Mouse (Mus musculus): Measurements from ENCODE around the gene Myh9. TPM values are rescaled to one million over a fixed set of nuclear protein-coding genes. Genes with fewer than 3 reads are reported as not detected.
"Not testable (repeated sequence)": the region's sequence is repeated elsewhere in the genome, so short reads cannot be mapped to it uniquely, and the experiment has no call there.

Myh9 gene
- polyA plus RNA-seq, 1 experiment, result 29.9 TPM

DNA sequence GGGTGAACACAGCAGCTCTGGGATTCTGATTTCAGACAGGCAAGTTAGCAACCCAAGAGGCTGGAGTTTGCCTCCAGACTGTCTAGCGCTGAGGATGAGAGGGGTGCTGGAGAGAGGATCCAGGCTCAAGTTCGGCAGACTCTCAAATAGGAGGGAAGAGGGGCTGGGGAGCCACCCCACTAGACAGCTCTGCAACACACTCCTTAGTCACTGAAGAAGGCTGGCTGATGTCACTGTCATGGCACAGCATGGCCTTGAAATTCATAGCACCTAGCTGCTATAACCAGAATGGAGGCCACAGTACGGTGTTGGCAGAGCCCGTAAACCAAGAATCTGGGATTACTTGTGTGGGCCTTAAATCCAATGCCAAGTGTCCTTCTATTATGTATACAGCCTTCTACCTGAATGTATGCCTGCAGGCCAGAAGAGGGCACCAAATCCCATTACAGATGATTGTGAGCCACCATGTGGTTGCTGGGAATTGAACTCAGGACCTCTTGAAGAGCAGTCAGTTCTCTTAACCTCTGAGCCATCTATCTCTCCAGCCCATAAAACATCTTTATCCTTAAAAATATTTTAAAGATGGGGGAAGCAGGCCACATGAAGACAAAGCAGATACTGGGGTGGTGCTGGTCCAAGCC, 84.3 kb downstream of the Myh9 start:
- TF ChIP-seq CTCF (IDR thresholded peaks at IDR 0.05; ENCODE audit: borderline replicate concordance, extremely low read depth, insufficient read depth, insufficient read length) (no peak; the same call in 1 of the 2 replicates), POLR2A (IDR thresholded peaks at IDR 0.05; ENCODE audit: borderline replicate concordance, extremely low read depth, insufficient read depth, insufficient read length, poor library complexity, severe bottlenecking) (no peak)
- no peak for DNase-seq (ENCODE audit: low read depth)

DNA sequence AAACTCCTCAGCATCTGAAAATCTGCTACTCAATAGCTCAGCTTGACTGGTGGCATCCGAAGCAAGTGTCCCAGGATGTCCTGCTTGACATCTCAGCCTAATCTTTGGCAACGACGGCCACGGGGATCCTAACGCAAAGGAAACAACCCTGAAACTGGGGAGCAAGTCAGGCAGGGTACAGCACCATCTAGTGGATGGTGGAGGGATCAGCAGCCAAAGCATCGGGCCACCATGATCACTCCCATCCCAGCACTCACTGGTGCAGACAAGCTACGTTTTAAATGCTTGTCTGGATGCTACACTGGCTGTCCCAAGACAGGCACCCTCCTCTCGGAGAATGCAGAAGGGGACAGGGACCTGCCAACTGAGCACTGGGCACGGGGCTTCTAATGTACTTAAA, 85.1 kb downstream of the Myh9 start, which contains the start of gene Apol8:
Gene Apol8, minus strand, starts transcription at position 156 of the 400 bp plus-strand sequence.
- TF ChIP-seq CTCF (IDR thresholded peaks at IDR 0.05; ENCODE audit: borderline replicate concordance, extremely low read depth, insufficient read depth, insufficient read length) (peak; percentile 92), POLR2A (IDR thresholded peaks at IDR 0.05; ENCODE audit: borderline replicate concordance, extremely low read depth, insufficient read depth, insufficient read length, poor library complexity, severe bottlenecking) (no peak)
- DNase-seq (ENCODE audit: low read depth), result peak; percentile 57

DNA sequence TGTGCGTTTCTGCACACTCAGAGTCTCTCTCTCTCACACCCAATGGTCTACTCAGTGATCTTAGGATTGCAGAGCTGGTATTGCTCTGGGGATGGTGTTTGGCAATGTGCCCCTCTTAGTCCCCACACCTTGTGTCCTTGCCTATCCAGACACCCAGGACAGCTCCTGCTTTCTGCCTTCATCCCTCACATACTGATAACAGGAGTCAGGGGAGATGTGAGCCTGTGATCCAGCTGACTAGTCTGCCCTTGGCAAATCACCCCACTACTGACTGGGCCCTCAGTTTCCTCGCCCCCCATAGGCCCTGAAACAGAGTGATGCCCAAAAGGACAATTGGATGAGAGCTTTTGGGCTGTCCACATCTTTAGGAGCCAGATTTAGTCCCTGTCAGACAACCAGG, 85.9 kb downstream of the Myh9 start:
- TF ChIP-seq POLR2A (IDR thresholded peaks at IDR 0.05; ENCODE audit: borderline replicate concordance, extremely low read depth, insufficient read depth, insufficient read length, poor library complexity, severe bottlenecking) (no peak), CTCF (IDR thresholded peaks at IDR 0.05; ENCODE audit: borderline replicate concordance, extremely low read depth, insufficient read depth, insufficient read length) (no peak)
- no peak for DNase-seq (ENCODE audit: low read depth)

DNA sequence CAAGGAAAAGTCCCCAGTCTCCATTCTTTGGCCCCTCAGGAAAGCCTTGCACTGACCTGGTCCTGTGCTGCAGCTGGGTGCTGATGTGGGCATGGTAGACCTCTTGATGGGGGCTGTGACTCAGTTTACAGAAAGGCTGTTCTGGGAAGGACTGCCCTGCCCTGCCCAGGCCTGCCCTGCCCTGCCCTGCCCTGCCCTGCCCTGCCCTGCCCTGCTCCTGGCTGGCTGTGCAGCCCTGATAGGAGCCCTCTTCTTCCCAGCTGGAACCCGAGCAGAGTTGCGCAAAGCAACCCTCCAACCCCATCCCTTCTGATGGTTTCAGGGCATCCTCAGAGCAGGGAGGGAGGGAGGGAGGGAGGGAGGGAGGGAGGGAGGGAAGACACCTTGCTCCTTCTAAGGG, 86.8 kb downstream of the Myh9 start:
- TF ChIP-seq CTCF (IDR thresholded peaks at IDR 0.05; ENCODE audit: borderline replicate concordance, extremely low read depth, insufficient read depth, insufficient read length) (no peak), POLR2A (IDR thresholded peaks at IDR 0.05; ENCODE audit: borderline replicate concordance, extremely low read depth, insufficient read depth, insufficient read length, poor library complexity, severe bottlenecking) (no peak)
- DNase-seq (ENCODE audit: low read depth), result no peak

DNA sequence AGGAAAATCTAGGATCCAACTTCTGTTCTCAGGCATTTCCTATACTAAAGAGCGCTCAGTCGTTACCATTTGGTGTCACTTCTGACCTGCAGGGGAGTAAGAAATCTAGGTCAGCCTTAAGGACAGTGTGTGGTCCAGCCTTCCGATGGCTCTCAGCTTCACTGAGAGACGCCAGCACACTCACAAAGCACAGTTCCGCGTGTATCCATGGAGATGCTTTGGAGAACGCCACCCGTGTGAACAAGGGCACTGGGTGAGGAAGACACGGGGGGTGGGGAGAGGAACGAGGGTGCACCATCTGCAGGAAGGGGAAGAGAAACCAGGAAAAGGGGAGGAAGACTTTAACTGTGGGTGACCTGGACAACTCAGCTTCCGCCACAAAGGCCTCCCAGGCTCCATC, 89.5 kb downstream of the Myh9 start:
- TF ChIP-seq CTCF (IDR thresholded peaks at IDR 0.05; ENCODE audit: borderline replicate concordance, extremely low read depth, insufficient read depth, insufficient read length) (no peak), POLR2A (IDR thresholded peaks at IDR 0.05; ENCODE audit: borderline replicate concordance, extremely low read depth, insufficient read depth, insufficient read length, poor library complexity, severe bottlenecking) (no peak)
- DNase-seq (ENCODE audit: low read depth), result no peak

DNA sequence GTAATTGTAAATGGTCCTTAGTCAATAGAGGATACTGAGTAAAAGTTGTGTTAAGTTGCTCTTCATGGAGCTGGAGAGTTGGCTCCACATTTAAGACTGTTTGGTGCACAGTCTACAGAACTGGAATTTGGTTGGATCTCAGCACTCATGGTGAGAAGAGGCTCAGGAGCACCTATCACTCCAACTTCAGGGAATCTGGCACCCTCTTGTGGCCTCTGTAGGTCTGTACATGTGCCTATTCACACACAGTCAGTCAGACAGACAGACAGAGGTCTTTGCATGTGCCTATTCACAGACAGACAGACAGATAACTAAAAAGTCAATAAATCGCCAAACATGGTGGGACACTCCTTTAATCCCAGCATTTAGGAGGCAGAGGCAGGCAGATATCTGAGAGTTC, 91.5 kb downstream of the Myh9 start:
- peak; percentile 32 for DNase-seq (ENCODE audit: low read depth)
- no peak for TF ChIP-seq POLR2A (IDR thresholded peaks at IDR 0.05; ENCODE audit: borderline replicate concordance, extremely low read depth, insufficient read depth, insufficient read length, poor library complexity, severe bottlenecking)
- TF ChIP-seq CTCF (IDR thresholded peaks at IDR 0.05; ENCODE audit: borderline replicate concordance, extremely low read depth, insufficient read depth, insufficient read length), result peak; percentile 56; the same call in 1 of the 2 replicates

DNA sequence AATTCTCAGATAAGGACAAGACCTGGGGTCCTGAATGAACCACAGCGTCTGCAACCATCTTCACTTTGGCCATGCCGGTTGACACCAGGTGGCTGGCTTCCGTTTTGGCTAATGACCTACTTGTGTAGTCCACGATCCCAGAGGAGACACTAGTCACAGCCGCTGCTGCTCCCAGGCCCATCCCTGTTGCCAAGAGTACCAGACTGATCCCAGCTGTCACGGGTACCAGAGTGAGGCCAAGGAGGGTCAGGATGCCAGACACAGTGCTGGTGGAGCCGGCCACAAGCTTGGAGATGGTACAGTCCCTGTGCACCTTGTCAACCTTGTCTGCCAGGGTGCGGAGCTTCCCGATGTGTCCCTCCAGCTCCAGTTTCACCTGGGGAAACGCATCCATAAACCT, 92.3 kb downstream of the Myh9 start:
- DNase-seq (ENCODE audit: low read depth), result no peak
- no peak for TF ChIP-seq CTCF (IDR thresholded peaks at IDR 0.05; ENCODE audit: borderline replicate concordance, extremely low read depth, insufficient read depth, insufficient read length)
- no peak for TF ChIP-seq POLR2A (IDR thresholded peaks at IDR 0.05; ENCODE audit: borderline replicate concordance, extremely low read depth, insufficient read depth, insufficient read length, poor library complexity, severe bottlenecking)

DNA sequence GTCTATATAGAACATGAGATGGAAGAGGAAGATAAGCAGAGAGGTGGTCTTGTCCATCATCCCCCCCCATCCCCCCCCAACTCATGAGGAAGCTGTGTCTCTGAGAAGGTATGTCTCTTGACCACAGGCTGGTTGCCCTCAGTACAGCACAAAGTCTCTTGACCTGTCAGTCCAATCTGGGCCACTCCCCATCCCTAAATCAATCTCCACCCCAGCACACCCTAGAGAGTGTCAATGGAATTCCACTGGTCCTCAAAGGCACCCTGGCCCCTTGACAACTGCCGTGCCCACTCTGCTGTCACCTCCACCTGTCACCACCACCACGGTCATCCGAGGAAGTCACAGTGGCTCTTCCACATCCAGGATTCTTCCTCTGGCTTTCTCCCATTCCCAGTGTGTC, 93.6 kb downstream of the Myh9 start:
- no peak for DNase-seq (ENCODE audit: low read depth)
- TF ChIP-seq POLR2A (IDR thresholded peaks at IDR 0.05; ENCODE audit: borderline replicate concordance, extremely low read depth, insufficient read depth, insufficient read length, poor library complexity, severe bottlenecking), result no peak
- no peak for TF ChIP-seq CTCF (IDR thresholded peaks at IDR 0.05; ENCODE audit: borderline replicate concordance, extremely low read depth, insufficient read depth, insufficient read length)

DNA sequence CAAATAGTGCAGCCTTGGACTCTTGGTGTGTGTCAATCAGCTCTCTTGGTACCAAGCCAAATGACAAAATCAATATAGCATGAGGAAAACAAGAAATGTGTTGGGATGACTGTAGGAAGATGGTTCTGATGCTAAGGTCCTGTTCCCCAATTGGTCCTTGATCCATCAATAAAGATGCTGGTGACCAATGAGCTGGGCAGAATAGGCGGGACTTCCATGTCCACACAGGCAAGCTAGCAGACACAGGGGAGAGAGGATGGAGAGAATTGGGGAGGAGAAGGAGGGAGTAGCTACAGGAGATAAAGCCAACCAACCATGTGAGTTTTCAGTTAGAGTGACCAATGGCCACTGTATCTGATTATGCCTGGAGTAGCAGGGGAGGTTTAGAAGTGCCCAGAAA, 95.6 kb downstream of the Myh9 start:
- no peak for TF ChIP-seq POLR2A (IDR thresholded peaks at IDR 0.05; ENCODE audit: borderline replicate concordance, extremely low read depth, insufficient read depth, insufficient read length, poor library complexity, severe bottlenecking)
- TF ChIP-seq CTCF (IDR thresholded peaks at IDR 0.05; ENCODE audit: borderline replicate concordance, extremely low read depth, insufficient read depth, insufficient read length), result no peak
- DNase-seq (ENCODE audit: low read depth), result peak; percentile 40

DNA sequence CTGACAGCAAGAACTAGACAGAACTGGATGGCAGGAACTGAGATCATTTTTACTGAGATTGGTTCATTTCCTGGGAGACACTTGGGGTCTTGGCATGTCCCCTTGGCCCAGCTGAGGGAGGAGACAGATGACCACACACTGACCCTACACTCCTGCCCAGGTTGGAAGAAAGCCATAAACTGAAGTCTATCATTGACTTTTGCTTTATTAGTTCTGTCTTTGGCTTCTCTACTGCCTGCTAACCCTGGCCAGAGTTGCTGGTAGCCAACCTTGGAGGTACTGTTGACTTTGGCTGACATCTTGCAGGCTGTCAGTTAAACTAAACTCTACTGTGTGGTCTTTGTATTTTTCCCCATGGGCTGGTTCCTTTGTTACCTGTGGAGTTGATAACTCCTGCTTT, 96.9 kb downstream of the Myh9 start:
- no peak for DNase-seq (ENCODE audit: low read depth)
- TF ChIP-seq CTCF (IDR thresholded peaks at IDR 0.05; ENCODE audit: borderline replicate concordance, extremely low read depth, insufficient read depth, insufficient read length), result no peak
- TF ChIP-seq POLR2A (IDR thresholded peaks at IDR 0.05; ENCODE audit: borderline replicate concordance, extremely low read depth, insufficient read depth, insufficient read length, poor library complexity, severe bottlenecking), result no peak

DNA sequence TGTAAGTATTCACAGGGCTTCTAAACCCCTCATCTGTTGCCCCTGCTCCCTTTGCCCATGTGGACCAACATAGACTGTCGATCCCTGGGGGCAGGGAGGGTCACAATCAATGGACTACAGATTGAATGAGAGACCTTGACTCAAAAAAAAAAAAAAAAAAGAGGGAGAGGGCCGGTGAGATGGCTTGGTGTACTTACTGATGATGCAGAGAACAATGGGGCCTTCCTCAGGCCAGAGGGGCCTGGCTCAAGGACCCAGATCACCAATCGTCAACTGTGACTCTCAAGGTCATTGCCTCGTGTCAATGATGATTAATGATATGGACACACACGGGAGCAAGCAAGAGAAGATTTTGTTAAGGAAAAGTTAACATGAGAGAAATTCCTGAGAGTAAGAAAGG, 97.3 kb downstream of the Myh9 start:
- DNase-seq (ENCODE audit: low read depth), result no peak
- TF ChIP-seq CTCF (IDR thresholded peaks at IDR 0.05; ENCODE audit: borderline replicate concordance, extremely low read depth, insufficient read depth, insufficient read length) (no peak), POLR2A (IDR thresholded peaks at IDR 0.05; ENCODE audit: borderline replicate concordance, extremely low read depth, insufficient read depth, insufficient read length, poor library complexity, severe bottlenecking) (no peak)

DNA sequence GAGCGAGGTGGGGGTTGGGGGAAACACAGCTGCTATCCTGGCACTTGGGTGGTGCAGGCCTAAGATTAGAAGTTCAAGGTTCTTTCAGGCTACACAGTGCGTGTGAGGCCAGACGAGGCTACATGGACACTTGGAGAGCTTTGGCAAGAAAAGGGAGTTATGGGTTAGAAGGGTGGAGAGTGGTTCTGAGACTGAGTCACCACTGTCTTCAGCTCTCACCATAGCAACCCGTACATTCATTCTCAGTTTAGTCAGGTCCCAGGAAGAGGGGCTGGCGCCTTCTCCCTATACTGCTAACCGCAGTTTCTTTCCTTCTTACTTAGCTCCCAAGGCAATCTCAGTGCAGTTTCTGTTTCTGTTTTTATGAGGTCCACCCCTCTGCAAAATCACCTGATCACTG, 100.4 kb downstream of the Myh9 start:
- DNase-seq (ENCODE audit: low read depth), result not testable (repeated sequence)

Data from brain, embryonic 14.5 days (tissue).